Mouse (Mus musculus) left cerebral cortex, postnatal 36 days (tissue): ENCODE measurements around the gene Ngfr. TPM values are rescaled to one million over a fixed set of nuclear protein-coding genes. Genes with fewer than 3 reads are reported as not detected.

ENCODE experiments used
- DNase-seq, 2 experiments: peaks; one replicate each; pipeline ENCODE4 v3.0.0; 2021 to 2022; ENCODE audit warnings: low spot score in 2 of 2, mixed read lengths in 1 of 2
- intact Hi-C: fragments of 180-260 bp; cut with DNase I; formaldehyde crosslinking; loops from one replicate; pipeline ENCODE4 v1.15.1; 2025
- total RNA-seq, 2 experiments: library from RNA; stranded (reverse); gene quantifications; 2 replicates each; pipeline ENCODE4 v1.2.3; 2021

The Ngfr gene
- total RNA-seq, 2 experiments from 2014 or later: 0.74 to 1.7 TPM

- DNase-seq: no peak
- intact Hi-C loops: no loop called here
These were observed 8.6 kb upstream of the Ngfr start for GRCm38 (mm10) chr11:95596150-95596515.

- intact Hi-C loops: no loop called here
- DNase-seq: no peak
These were observed 8.1 kb upstream of the Ngfr start for GRCm38 (mm10) chr11:95595438-95596149.

GRCm38 (mm10) chr11:95594686-95595212 lies 7.2 kb upstream of the Ngfr start:
- DNase-seq: no peak
- intact Hi-C loops: no loop called here

- DNase-seq: no peak
- intact Hi-C loops: no loop called here
These were observed 6.0 kb upstream of the Ngfr start for GRCm38 (mm10) chr11:95593501-95593900.

GRCm38 (mm10) chr11:95592691-95593090 lies 5.2 kb upstream of the Ngfr start:
- intact Hi-C loops: no loop called here
- no peak for DNase-seq

- intact Hi-C loops: no loop called here
- DNase-seq: no peak
These were observed 1.7 kb upstream of the Ngfr start for GRCm38 (mm10) chr11:95589195-95589594.

- no peak for DNase-seq
- intact Hi-C loops: loop anchor here (2.0 kb wide), 2 partner anchors 54 to 62 kb away; no protein-coding TSS in a partner anchor
These were observed 648 bp downstream of the Ngfr start for GRCm38 (mm10) chr11:95586751-95587422.

- peak; percentile 76 to 82 for DNase-seq
- intact Hi-C loops: loop anchor here (2.0 kb wide), 2 partner anchors 53 to 63 kb away; no protein-coding TSS in a partner anchor
These were observed 1.4 kb downstream of the Ngfr start for GRCm38 (mm10) chr11:95586184-95586583.

GRCm38 (mm10) chr11:95585684-95586083 lies 1.9 kb downstream of the Ngfr start:
- no peak for DNase-seq
- intact Hi-C loops: loop anchor here (2.0 kb wide), 2 partner anchors 53 to 63 kb away; no protein-coding TSS in a partner anchor

GRCm38 (mm10) chr11:95585281-95585680 lies 2.3 kb downstream of the Ngfr start:
- no peak for DNase-seq
- intact Hi-C loops: no loop called here

GRCm38 (mm10) chr11:95584651-95585050 lies 2.9 kb downstream of the Ngfr start:
- no peak for DNase-seq
- intact Hi-C loops: no loop called here

GRCm38 (mm10) chr11:95583396-95583795 lies 4.1 kb downstream of the Ngfr start:
- intact Hi-C loops: no loop called here
- DNase-seq: no peak

GRCm38 (mm10) chr11:95582193-95582592 lies 5.3 kb downstream of the Ngfr start:
- no peak for DNase-seq
- intact Hi-C loops: no loop called here

GRCm38 (mm10) chr11:95579455-95579854 lies 8.1 kb downstream of the Ngfr start:
- DNase-seq: no peak
- intact Hi-C loops: no loop called here

GRCm38 (mm10) chr11:95577776-95578446 lies 9.6 kb downstream of the Ngfr start:
- intact Hi-C loops: no loop called here
- no peak for DNase-seq

- intact Hi-C loops: no loop called here
- no peak for DNase-seq
These were observed 11.2 kb downstream of the Ngfr start for GRCm38 (mm10) chr11:95576299-95576698.

- intact Hi-C loops: no loop called here
These were observed 11.7 kb downstream of the Ngfr start for GRCm38 (mm10) chr11:95575791-95576190.

GRCm38 (mm10) chr11:95574786-95575334 lies 12.7 kb downstream of the Ngfr start:
- DNase-seq: no peak
- intact Hi-C loops: no loop called here

More at GRCm38 (mm10) chr11:95575791-95576190, 11.7 kb downstream of the Ngfr start:
- DNase-seq: no peak

- intact Hi-C loops: no loop called here
- DNase-seq: no peak
These were observed 15.3 kb downstream of the Ngfr start for GRCm38 (mm10) chr11:95572227-95572626.

GRCm38 (mm10) chr11:95571755-95572154 lies 15.8 kb downstream of the Ngfr start:
- intact Hi-C loops: no loop called here
- DNase-seq: no peak
